Mouse (Mus musculus) ES-CJ7 (cell line): Measurements from ENCODE around the gene Morn1.
A peak's percentile ranks its signal among the peaks of the same experiment; 100 is the strongest.

Source experiments
- DNase-seq: peaks from one replicate; pipeline ENCODE4 v3.0.0; 2011; ENCODE audit warnings: low read depth, low spot score

Gene Morn1

GRCm38 (mm10) chr4:155118278-155118677, 31.9 kb downstream of the Morn1 start:
- DNase-seq, result peak; percentile 30

GRCm38 (mm10) chr4:155120038-155120437, 33.7 kb downstream of the Morn1 start:
- no peak for DNase-seq

GRCm38 (mm10) chr4:155120583-155120982, 34.2 kb downstream of the Morn1 start:
- no peak for DNase-seq

DNA sequence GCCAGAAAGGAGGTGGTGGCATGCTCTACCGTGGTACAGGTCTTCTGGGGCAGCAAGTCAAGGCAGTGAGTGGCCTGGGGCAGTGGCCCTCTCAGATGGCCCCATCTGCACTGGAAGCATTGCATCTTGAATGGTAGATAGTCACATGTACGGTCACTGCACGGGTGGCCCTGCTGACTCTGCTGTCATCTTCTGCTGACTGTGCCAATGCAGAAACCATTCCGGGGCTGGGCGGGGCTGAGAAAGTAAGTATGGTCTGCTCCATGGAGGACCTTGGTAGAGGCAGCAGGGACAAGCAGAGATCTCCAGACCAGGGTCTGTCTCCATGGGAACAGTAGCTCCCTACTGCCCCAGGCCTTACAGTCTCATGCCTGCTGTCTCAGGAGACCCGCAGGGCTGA, 34.8 kb downstream of the Morn1 start:
- DNase-seq, result no peak

GRCm38 (mm10) chr4:155121915-155122443, 35.6 kb downstream of the Morn1 start:
- DNase-seq, result no peak

DNA sequence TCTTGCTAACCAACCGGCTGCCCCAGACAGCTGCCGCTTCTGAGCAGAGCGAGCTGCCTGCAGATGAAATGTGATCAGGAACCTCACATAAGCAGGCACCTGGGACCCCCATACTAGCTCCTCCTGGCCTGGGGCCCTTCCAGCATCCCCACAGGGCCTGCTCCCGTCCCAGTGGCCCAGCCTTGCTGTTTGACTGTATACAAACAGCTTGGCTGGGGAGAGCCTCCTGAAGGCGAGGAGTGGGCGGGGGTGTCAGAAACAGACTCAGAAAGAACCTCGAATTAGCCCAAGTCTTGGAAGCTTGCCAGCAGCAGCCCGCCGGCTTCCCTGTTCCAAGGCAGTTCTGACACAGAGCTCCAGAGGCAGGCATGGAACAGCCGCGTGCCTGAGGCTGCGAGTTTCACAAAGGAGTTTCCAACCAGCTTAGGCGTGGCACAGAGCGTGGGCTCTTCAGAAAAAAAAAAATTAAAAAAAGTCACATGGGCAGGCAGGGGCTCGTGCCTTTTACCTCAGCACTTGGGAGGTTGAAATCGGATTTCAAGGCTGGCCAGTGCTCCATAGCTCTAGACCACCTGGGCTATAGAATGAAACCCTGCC, 36.2 kb downstream of the Morn1 start:
- DNase-seq, result peak; percentile 68

DNA sequence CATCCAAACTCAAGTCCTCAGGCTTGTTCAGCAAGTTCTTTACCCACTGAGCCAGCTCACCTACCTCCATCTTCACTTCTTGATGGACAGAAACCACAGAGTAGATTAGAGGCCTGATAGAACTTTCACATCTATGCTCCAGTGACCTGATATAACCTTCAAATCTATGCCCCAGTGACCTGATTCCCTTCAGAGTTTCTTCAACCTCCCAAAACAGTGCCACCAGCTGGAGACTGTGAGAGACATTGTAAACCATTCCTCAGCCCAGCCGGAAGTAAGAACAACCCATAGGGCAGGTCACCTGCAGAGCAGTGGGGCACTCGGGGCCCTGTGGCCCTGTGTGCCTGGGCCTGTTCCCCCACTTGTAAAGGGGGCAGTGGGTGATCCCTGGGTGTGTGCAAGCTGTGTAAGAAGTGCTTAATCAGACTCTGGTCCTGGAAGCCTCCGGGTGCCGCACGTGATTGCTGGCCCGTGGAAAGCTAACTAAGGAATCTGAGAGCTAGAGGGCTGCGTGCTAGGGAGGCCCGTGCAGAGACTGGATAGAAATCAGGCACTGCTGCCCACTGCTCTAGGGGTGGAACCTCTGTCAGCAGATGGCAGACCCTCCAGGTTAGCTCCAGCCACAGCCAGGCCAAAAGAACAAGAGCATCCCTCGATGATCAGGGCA, 37.6 kb downstream of the Morn1 start:
- peak; percentile 61 for DNase-seq

DNA sequence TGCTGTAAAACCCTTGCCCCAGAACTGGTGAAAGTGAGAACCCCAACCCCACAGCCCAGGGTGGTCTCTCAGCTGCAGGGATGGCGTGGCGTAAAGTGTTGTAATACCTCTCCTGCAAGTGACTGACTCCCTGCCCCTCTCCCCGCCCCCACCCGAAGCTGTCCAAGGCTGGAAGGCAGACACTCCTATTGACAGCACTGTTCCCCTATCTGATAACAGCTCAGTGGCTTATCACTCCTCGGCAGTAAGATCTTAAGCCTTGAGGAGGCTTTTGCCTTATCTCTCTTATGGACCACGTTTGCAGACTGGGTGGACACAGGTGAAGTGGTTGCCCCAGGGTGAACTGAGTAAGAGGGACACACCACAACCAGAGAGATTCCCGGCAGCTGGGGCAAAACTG, 38.9 kb downstream of the Morn1 start:
- DNase-seq, result no peak

GRCm38 (mm10) chr4:155126194-155126593, 39.8 kb downstream of the Morn1 start:
- no peak for DNase-seq

- no peak for DNase-seq
Observed at GRCm38 (mm10) chr4:155126602-155127372, 40.4 kb downstream of the Morn1 start.

- DNase-seq, result no peak
Observed at GRCm38 (mm10) chr4:155128411-155128810, 42.0 kb downstream of the Morn1 start.

GRCm38 (mm10) chr4:155129132-155129917, 42.9 kb downstream of the Morn1 start:
- DNase-seq, result no peak

DNA sequence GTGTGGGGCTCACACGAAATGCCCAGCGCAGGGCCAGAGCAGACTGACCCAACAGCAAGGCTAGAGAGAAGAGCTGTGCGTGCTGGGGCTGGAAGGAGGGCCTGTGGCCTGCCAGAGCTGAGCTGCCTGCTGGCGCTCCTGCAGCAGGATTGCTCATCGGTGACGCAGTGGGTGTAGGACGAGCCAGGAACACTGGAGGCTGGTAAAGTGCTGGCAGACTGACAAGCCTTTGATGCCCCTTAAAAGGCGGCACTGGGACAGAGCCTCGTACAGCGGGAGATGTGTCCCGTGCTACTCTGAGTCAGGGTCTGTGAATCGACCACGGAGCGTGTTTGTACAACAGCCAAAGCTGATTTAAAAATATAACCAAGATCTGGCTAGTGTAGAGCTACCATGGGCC, 43.6 kb downstream of the Morn1 start:
- no peak for DNase-seq

DNA sequence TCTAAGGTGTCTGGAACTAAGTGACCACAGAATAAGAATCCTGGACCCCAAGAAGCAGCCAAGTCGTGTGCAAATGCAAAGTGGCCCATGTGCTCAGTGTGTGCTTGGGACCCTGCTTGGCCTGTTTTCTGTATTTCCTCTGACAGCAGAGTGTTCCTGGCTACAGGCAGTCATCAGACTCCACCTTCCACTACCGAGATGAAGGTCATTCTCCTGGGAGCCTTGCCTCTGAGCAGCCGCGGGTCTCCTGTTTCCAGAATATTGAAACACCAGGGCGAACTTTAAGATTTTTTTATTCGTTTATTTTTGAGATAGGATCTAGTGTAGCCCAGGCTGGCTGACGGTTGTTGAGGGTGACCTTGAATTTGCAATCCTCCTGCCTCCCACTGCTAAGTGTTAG, 44.2 kb downstream of the Morn1 start:
- no peak for DNase-seq

DNA sequence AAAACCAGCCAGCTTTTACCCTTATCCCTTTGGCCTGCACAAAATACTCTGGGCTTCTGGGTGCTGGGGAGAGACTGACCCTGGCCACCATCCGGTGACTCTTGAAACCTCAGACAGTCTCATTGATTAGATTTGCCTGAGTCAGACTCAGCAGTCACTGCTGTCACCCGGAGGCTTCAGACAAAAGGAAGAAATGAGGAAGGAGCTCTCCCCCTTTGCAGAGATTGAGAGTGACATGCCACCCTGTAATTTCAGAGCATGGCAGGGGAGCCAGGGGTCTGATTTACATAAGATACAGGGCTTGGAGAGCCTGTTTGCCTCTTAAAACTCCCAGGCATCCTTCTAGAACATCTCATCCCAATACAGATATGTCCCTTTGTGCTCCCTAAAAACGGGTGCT, 46.8 kb downstream of the Morn1 start:
- DNase-seq, result no peak

- no peak for DNase-seq
Observed at GRCm38 (mm10) chr4:155133658-155134417, 47.5 kb downstream of the Morn1 start.

- no peak for DNase-seq
Observed at GRCm38 (mm10) chr4:155134686-155135172, 48.4 kb downstream of the Morn1 start.

DNA sequence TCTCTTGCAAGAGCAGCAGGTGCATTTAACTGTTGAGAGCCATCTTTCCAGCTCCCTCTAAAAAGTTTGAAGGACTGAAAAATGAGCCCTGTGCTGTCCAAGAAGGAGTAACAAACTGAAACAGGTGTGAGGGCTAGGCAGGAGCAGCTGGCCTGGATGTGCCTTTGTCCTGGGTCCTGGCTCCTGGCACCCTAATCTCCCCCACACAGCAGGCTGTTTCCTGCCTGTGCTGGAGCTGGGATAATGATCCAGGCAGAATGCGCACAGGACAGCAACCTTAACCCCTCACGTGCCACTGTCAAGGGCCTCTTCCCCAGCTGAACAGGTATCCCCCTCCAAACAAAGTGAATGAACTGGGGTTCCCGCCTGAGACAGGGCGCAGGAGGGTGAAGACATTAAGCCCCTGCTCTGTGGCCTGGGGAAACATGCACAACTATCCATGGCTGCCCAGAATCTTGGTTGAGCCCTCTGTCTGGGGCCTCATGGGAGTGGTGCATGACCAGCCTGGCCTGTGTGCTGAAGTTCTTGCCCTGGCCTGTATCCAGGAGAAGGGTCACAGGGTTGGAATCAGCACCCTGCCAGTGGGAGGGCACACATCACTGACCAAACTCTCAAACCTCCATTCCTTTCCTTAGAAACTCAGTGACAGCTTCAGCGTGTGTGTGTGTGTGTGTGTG, 49.7 kb downstream of the Morn1 start:
- no peak for DNase-seq

- no peak for DNase-seq
Observed at GRCm38 (mm10) chr4:155137891-155138290, 51.5 kb downstream of the Morn1 start.

- DNase-seq, result no peak
Observed at GRCm38 (mm10) chr4:155138451-155138850, 52.1 kb downstream of the Morn1 start.
